Mouse (Mus musculus): Measurements from ENCODE around the gene Rfng. TPM values are rescaled to one million over a fixed set of nuclear protein-coding genes. Genes with fewer than 3 reads are reported as not detected.

Rfng gene
- polyA plus RNA-seq, 1 experiment from 2014 or later: 28.8 TPM

Other genes with a start within 250 kb of the Rfng start
- 245 and 256 TPM in 2 replicates for gene Mcrip1, start 234.5 kb downstream of the Rfng start, polyA plus RNA-seq (2014; fragmentation: Nextera tagmentation; extraction: Ambion mirVana)
- gene Ppp1r27, start 233.1 kb downstream of the Rfng start, polyA plus RNA-seq (2014; fragmentation: Nextera tagmentation; extraction: Ambion mirVana): not detected in 2 replicates
- 504 and 527 TPM in 2 replicates for gene P4hb, start 211.0 kb downstream of the Rfng start, polyA plus RNA-seq (2014; fragmentation: Nextera tagmentation; extraction: Ambion mirVana)
- gene Arhgdia, start 202.6 kb downstream of the Rfng start, polyA plus RNA-seq (2014; fragmentation: Nextera tagmentation; extraction: Ambion mirVana): 576 and 591 TPM in 2 replicates
- gene Alyref, start 185.8 kb downstream of the Rfng start, polyA plus RNA-seq (2014; fragmentation: Nextera tagmentation; extraction: Ambion mirVana): 686 and 764 TPM in 2 replicates
- 195 TPM in 2 replicates for gene Anapc11, start 185.8 kb downstream of the Rfng start, polyA plus RNA-seq (2014; fragmentation: Nextera tagmentation; extraction: Ambion mirVana)
- 0.42 TPM in 1 of 2 replicates, not detected in the other for gene Npb, start 175.7 kb downstream of the Rfng start, polyA plus RNA-seq (2014; fragmentation: Nextera tagmentation; extraction: Ambion mirVana)
- gene Pcyt2, start 166.3 kb downstream of the Rfng start, polyA plus RNA-seq (2014; fragmentation: Nextera tagmentation; extraction: Ambion mirVana): 104 and 105 TPM in 2 replicates
- gene Sirt7, start 159.0 kb downstream of the Rfng start, polyA plus RNA-seq (2014; fragmentation: Nextera tagmentation; extraction: Ambion mirVana): 33.2 and 36.6 TPM in 2 replicates
- gene Mafg, start 150.6 kb downstream of the Rfng start, polyA plus RNA-seq (2014; fragmentation: Nextera tagmentation; extraction: Ambion mirVana): 21.8 and 23.5 TPM in 2 replicates
- 28.2 and 30.2 TPM in 2 replicates for gene Pycr1, start 140.4 kb downstream of the Rfng start, polyA plus RNA-seq (2014; fragmentation: Nextera tagmentation; extraction: Ambion mirVana)
- 0.19 and 0.49 TPM in 2 replicates for gene Myadml2, start 136.0 kb downstream of the Rfng start, polyA plus RNA-seq (2014; fragmentation: Nextera tagmentation; extraction: Ambion mirVana)
- 1.7 and 2.1 TPM in 2 replicates for gene Notum, start 123.0 kb downstream of the Rfng start, polyA plus RNA-seq (2014; fragmentation: Nextera tagmentation; extraction: Ambion mirVana)
- 117 and 122 TPM in 2 replicates for gene Aspscr1, start 111.2 kb downstream of the Rfng start, polyA plus RNA-seq (2014; fragmentation: Nextera tagmentation; extraction: Ambion mirVana)
- 115 and 121 TPM in 2 replicates for gene Cenpx, start 70.5 kb downstream of the Rfng start, polyA plus RNA-seq (2014; fragmentation: Nextera tagmentation; extraction: Ambion mirVana)
- 30.7 and 34.4 TPM in 2 replicates for gene Lrrc45, start 70.3 kb downstream of the Rfng start, polyA plus RNA-seq (2014; fragmentation: Nextera tagmentation; extraction: Ambion mirVana)
- 17.6 and 18.2 TPM in 2 replicates for gene Rac3, start 62.7 kb downstream of the Rfng start, polyA plus RNA-seq (2014; fragmentation: Nextera tagmentation; extraction: Ambion mirVana)
- 14.3 and 15.2 TPM in 2 replicates for gene Dcxr, start 56.9 kb downstream of the Rfng start, polyA plus RNA-seq (2014; fragmentation: Nextera tagmentation; extraction: Ambion mirVana)
- gene Cbr2, start 52.1 kb downstream of the Rfng start, polyA plus RNA-seq (2014; fragmentation: Nextera tagmentation; extraction: Ambion mirVana): 0.82 and 1.6 TPM in 2 replicates
- 5.6 and 7.0 TPM in 2 replicates for gene Hmga1b, start 21.4 kb downstream of the Rfng start, polyA plus RNA-seq (2014; fragmentation: Nextera tagmentation; extraction: Ambion mirVana)
- 264 and 272 TPM in 2 replicates for gene Gps1, start 65 bp upstream of the Rfng start, polyA plus RNA-seq (2014; fragmentation: Nextera tagmentation; extraction: Ambion mirVana)
- gene Dus1l, start 12.2 kb upstream of the Rfng start, polyA plus RNA-seq (2014; fragmentation: Nextera tagmentation; extraction: Ambion mirVana): 70.9 and 71.3 TPM in 2 replicates
- gene Fasn, start 40.3 kb upstream of the Rfng start, polyA plus RNA-seq (2014; fragmentation: Nextera tagmentation; extraction: Ambion mirVana): 76.0 and 94.1 TPM in 2 replicates
- 3.9 and 4.7 TPM in 2 replicates for gene Ccdc57, start 148.7 kb upstream of the Rfng start, polyA plus RNA-seq (2014; fragmentation: Nextera tagmentation; extraction: Ambion mirVana)
- gene Slc16a3, start 164.3 kb upstream of the Rfng start, polyA plus RNA-seq (2014; fragmentation: Nextera tagmentation; extraction: Ambion mirVana): 25.8 and 32.0 TPM in 2 replicates
- 58.4 and 71.3 TPM in 2 replicates for gene Csnk1d, start 207.1 kb upstream of the Rfng start, polyA plus RNA-seq (2014; fragmentation: Nextera tagmentation; extraction: Ambion mirVana)

Data from hindbrain, embryonic 11.5 days (tissue).